Mouse (Mus musculus): ENCODE measurements around the gene Klhdc3. TPM values are rescaled to one million over a fixed set of nuclear protein-coding genes. Genes with fewer than 3 reads are reported as not detected.
A peak's percentile ranks its signal among the peaks of the same experiment; 100 is the strongest.

The Klhdc3 gene
- polyA plus RNA-seq, 1 experiment, result 52.9 TPM

- TF ChIP-seq POLR2A (IDR thresholded peaks at IDR 0.05; ENCODE audit: borderline replicate concordance, low read depth, low read length) (no peak), CTCF (IDR thresholded peaks at IDR 0.05; ENCODE audit: low read depth, low read length) (no peak)
- Histone ChIP-seq H3K4me1 (ENCODE audit: control insufficient read depth, insufficient read depth, low read length) (peaks cover 8% of the 10 kb centered on the region; the same call in 1 of the 2 replicates), H3K27ac (ENCODE audit: insufficient read depth, low read depth, low read length) (no peak overlapping the region), H3K4me3 (ENCODE audit: insufficient read depth, low read length) (no peak overlapping the region)
Observed at GRCm38 (mm10) chr17:46714756-46715481, 34.2 kb upstream of the Klhdc3 start.

GRCm38 (mm10) chr17:46713849-46714248, 33.1 kb upstream of the Klhdc3 start:
- TF ChIP-seq CTCF (IDR thresholded peaks at IDR 0.05; ENCODE audit: low read depth, low read length), result no peak
- TF ChIP-seq POLR2A (IDR thresholded peaks at IDR 0.05; ENCODE audit: borderline replicate concordance, low read depth, low read length), result no peak
- no peak overlapping the region for H3K4me3 ChIP-seq (ENCODE audit: insufficient read depth, low read length)
- no peak overlapping the region for H3K27ac ChIP-seq (ENCODE audit: insufficient read depth, low read depth, low read length)
- peaks cover 8% of the 10 kb centered on the region; the same call in 1 of the 2 replicates for H3K4me1 ChIP-seq (ENCODE audit: control insufficient read depth, insufficient read depth, low read length)

GRCm38 (mm10) chr17:46712442-46712841, 31.7 kb upstream of the Klhdc3 start:
- peak overlapping the region; percentile 95 for H3K4me3 ChIP-seq (ENCODE audit: insufficient read depth, low read length)
- TF ChIP-seq CTCF (IDR thresholded peaks at IDR 0.05; ENCODE audit: low read depth, low read length) (no peak), POLR2A (IDR thresholded peaks at IDR 0.05; ENCODE audit: borderline replicate concordance, low read depth, low read length) (no peak)
- H3K27ac ChIP-seq (ENCODE audit: insufficient read depth, low read depth, low read length), result no peak overlapping the region
- peaks cover 8% of the 10 kb centered on the region; the same call in 1 of the 2 replicates for H3K4me1 ChIP-seq (ENCODE audit: control insufficient read depth, insufficient read depth, low read length)

GRCm38 (mm10) chr17:46711612-46712271, 31.0 kb upstream of the Klhdc3 start:
- H3K4me3 ChIP-seq (ENCODE audit: insufficient read depth, low read length), result peak overlapping the region; percentile 95
- H3K27ac ChIP-seq (ENCODE audit: insufficient read depth, low read depth, low read length), result peak overlapping the region; percentile 39
- peaks cover 8% of the 10 kb centered on the region; the same call in 1 of the 2 replicates for H3K4me1 ChIP-seq (ENCODE audit: control insufficient read depth, insufficient read depth, low read length)
- no peak for TF ChIP-seq CTCF (IDR thresholded peaks at IDR 0.05; ENCODE audit: low read depth, low read length)
- TF ChIP-seq POLR2A (IDR thresholded peaks at IDR 0.05; ENCODE audit: borderline replicate concordance, low read depth, low read length), result no peak

- Histone ChIP-seq H3K4me3 (ENCODE audit: insufficient read depth, low read length) (peak within 1 kb of the TSS; percentile 95), H3K4me1 (ENCODE audit: control insufficient read depth, insufficient read depth, low read length) (peaks cover 8% of the 10 kb centered on the region; the same call in 1 of the 2 replicates), H3K27ac (ENCODE audit: insufficient read depth, low read depth, low read length) (peak within 1 kb of the TSS; percentile 39)
- TF ChIP-seq CTCF (IDR thresholded peaks at IDR 0.05; ENCODE audit: low read depth, low read length), result 0 out of 2 replicates have a peak, but pooled peaks have one; percentile 13
- no peak for TF ChIP-seq POLR2A (IDR thresholded peaks at IDR 0.05; ENCODE audit: borderline replicate concordance, low read depth, low read length)
Observed at GRCm38 (mm10) chr17:46710959-46711597, 30.4 kb upstream of the Klhdc3 start, which contains the start of gene Pex6. Gene Pex6 (plus strand): TSS chr17:46711463.

GRCm38 (mm10) chr17:46706375-46707089, 25.8 kb upstream of the Klhdc3 start:
- peaks cover 13% of the 10 kb centered on the region for H3K4me1 ChIP-seq (ENCODE audit: control insufficient read depth, insufficient read depth, low read length)
- TF ChIP-seq POLR2A (IDR thresholded peaks at IDR 0.05; ENCODE audit: borderline replicate concordance, low read depth, low read length) (no peak), CTCF (IDR thresholded peaks at IDR 0.05; ENCODE audit: low read depth, low read length) (no peak)
- H3K27ac ChIP-seq (ENCODE audit: insufficient read depth, low read depth, low read length), result no peak overlapping the region
- H3K4me3 ChIP-seq (ENCODE audit: insufficient read depth, low read length), result no peak overlapping the region

- Histone ChIP-seq H3K4me3 (ENCODE audit: insufficient read depth, low read length) (peak within 1 kb of the TSS; percentile 76), H3K4me1 (ENCODE audit: control insufficient read depth, insufficient read depth, low read length) (peaks cover 9% of the 10 kb centered on the region), H3K27ac (ENCODE audit: insufficient read depth, low read depth, low read length) (peak within 1 kb of the TSS; percentile 25)
- no peak for TF ChIP-seq CTCF (IDR thresholded peaks at IDR 0.05; ENCODE audit: low read depth, low read length)
- no peak for TF ChIP-seq POLR2A (IDR thresholded peaks at IDR 0.05; ENCODE audit: borderline replicate concordance, low read depth, low read length)
Observed at GRCm38 (mm10) chr17:46704887-46705835, 24.4 kb upstream of the Klhdc3 start, which contains the start of gene Ppp2r5d. Gene Ppp2r5d (minus strand): TSS chr17:46705111.
